Mouse (Mus musculus): Measurements from ENCODE around the gene BC037034.

DNA sequence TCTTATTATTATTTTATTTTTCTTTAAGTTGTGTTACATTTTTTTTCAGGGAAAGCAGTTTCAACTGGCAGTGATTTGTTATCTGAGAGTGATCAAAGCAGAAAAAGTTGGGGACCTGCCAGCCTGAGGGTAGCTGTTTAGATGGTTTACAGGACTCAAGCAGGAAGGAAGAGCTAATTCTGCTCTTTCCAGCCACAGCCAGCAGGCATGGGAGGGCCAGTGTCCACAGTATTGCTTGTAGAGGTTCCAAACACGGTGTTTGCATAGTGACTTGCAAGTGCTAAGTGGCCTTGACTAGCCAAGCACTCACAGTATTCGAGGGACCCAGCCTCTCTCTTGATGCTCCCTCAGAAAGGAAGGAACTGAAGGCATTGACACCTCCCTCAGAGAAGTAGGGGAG, 22.3 kb downstream of the BC037034 start:
- no peak for TF ChIP-seq CTCF (IDR thresholded peaks at IDR 0.05; ENCODE audit: low read depth)
- no peak for TF ChIP-seq EP300 (IDR thresholded peaks at IDR 0.05; ENCODE audit: low read depth)
